Mouse (Mus musculus) kidney, adult 8-10 months (tissue): ENCODE measurements around the gene Kcna4.

Experiments used
- DNase-seq, 2 experiments: peaks; one replicate each; pipeline ENCODE4 v3.0.0; 2022

The Kcna4 gene

GRCm38 (mm10) chr2:107289990-107290696, at the start of gene Kcna4:
Kcna4 (plus strand) TSS chr2:107290639.
- DNase-seq = no peak

GRCm38 (mm10) chr2:107258091-107258490, 32.3 kb upstream of the Kcna4 start:
- no peak for DNase-seq

- DNase-seq = no peak
These were observed 24.2 kb upstream of the Kcna4 start for GRCm38 (mm10) chr2:107266251-107266650.

- no peak for DNase-seq
These were observed 20.4 kb upstream of the Kcna4 start for GRCm38 (mm10) chr2:107270050-107270449.

- no peak for DNase-seq
These were observed 219 bp downstream of the Kcna4 start for GRCm38 (mm10) chr2:107290697-107291019.

- no peak for DNase-seq
These were observed 703 bp downstream of the Kcna4 start for GRCm38 (mm10) chr2:107291142-107291541.

GRCm38 (mm10) chr2:107294521-107294920, 4.1 kb downstream of the Kcna4 start:
- DNase-seq = no peak

- no peak for DNase-seq
These were observed 11.4 kb downstream of the Kcna4 start for GRCm38 (mm10) chr2:107301886-107302285.

GRCm38 (mm10) chr2:107304707-107305106, 14.3 kb downstream of the Kcna4 start:
- DNase-seq = no peak

GRCm38 (mm10) chr2:107306077-107306476, 15.6 kb downstream of the Kcna4 start:
- no peak for DNase-seq

GRCm38 (mm10) chr2:107318636-107319035, 28.2 kb downstream of the Kcna4 start:
- DNase-seq = no peak

- DNase-seq = no peak
These were observed 31.3 kb downstream of the Kcna4 start for GRCm38 (mm10) chr2:107321596-107322226.

- DNase-seq = no peak
These were observed 33.7 kb downstream of the Kcna4 start for GRCm38 (mm10) chr2:107324090-107324489.

GRCm38 (mm10) chr2:107327276-107327675, 36.8 kb downstream of the Kcna4 start:
- DNase-seq = no peak

- DNase-seq = no peak
These were observed 50.9 kb downstream of the Kcna4 start for GRCm38 (mm10) chr2:107341291-107341690.

GRCm38 (mm10) chr2:107344807-107345206, 54.4 kb downstream of the Kcna4 start:
- DNase-seq = no peak

GRCm38 (mm10) chr2:107345299-107345698, 54.9 kb downstream of the Kcna4 start:
- DNase-seq = no peak
